Mouse (Mus musculus): ENCODE measurements at regions not wholly inside any gene's neighbourhood (a gene's known extent, or its start where the extent isn't known, plus 50 kb on each side); places are given as distances from the start of the nearest gene placed in this dataset.

- no peaks in the 10 kb centered on the region for H3K36me3 ChIP-seq (ENCODE audit: control insufficient read depth, insufficient read depth, low read length, poor library complexity, severe bottlenecking)
- H3K27me3 ChIP-seq (ENCODE audit: control insufficient read depth, insufficient read depth, low read length, poor library complexity, severe bottlenecking), result no peaks in the 10 kb centered on the region
- DNase-seq (ENCODE audit: low read depth, low spot score), result no peak
Observed at GRCm38 (mm10) chr3:33902431-33902830, 58.3 kb upstream of the Ccdc39 start.

DNA sequence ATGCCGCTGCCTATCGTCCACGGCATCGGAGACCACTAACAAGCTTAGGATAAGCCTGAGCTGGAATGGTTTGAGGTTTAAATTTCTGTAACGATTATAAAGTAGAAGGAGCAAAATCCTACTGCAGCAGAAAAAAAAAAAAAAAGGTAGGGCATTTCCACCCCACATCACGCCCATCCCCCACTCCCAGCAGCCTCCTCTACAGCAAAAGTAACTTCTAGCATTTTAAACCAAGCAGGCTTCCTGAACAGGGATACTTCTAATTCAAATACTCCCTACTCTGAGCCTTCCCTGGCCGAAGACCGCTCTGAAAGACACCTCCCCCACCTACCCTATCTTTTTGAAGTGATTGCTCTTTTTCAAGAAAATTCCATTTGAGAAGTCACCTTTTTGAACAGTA, 59.2 kb upstream of the Ccdc39 start:
- DNase-seq (ENCODE audit: low read depth, low spot score), result no peak
- Histone ChIP-seq H3K36me3 (ENCODE audit: control insufficient read depth, insufficient read depth, low read length, poor library complexity, severe bottlenecking) (no peaks in the 10 kb centered on the region), H3K27me3 (ENCODE audit: control insufficient read depth, insufficient read depth, low read length, poor library complexity, severe bottlenecking) (no peaks in the 10 kb centered on the region)

DNA sequence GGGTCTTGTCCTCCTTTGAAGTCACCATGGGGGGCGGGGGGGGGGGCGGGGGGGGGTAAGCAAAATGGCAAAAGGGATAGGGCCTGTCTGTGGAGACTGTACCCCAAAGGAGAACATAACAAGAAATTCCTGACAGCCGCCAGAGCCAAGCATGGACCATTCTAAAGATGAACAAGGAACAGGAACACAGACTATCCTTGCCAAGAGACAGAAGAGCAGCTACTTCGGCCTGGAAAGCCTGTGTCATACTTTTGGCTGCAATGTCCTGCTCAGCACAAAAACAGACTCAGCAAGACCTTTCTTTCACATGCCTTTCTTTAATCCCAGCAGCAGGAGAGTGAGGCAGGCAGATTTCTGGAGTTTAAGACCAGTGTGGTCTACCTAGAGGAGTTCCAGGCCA, 59.7 kb upstream of the Ccdc39 start:
- H3K36me3 ChIP-seq (ENCODE audit: control insufficient read depth, insufficient read depth, low read length, poor library complexity, severe bottlenecking), result no peaks in the 10 kb centered on the region
- DNase-seq (ENCODE audit: low read depth, low spot score), result no peak
- H3K27me3 ChIP-seq (ENCODE audit: control insufficient read depth, insufficient read depth, low read length, poor library complexity, severe bottlenecking), result no peaks in the 10 kb centered on the region

- no peak for DNase-seq (ENCODE audit: low read depth, low spot score)
- no peaks in the 10 kb centered on the region for H3K27me3 ChIP-seq (ENCODE audit: control insufficient read depth, insufficient read depth, low read length, poor library complexity, severe bottlenecking)
- H3K36me3 ChIP-seq (ENCODE audit: control insufficient read depth, insufficient read depth, low read length, poor library complexity, severe bottlenecking), result no peaks in the 10 kb centered on the region
Observed at GRCm38 (mm10) chr3:33904854-33905678, 61.0 kb upstream of the Ccdc39 start.

GRCm38 (mm10) chr3:33905679-33906007, 61.5 kb upstream of the Ccdc39 start:
- Histone ChIP-seq H3K36me3 (ENCODE audit: control insufficient read depth, insufficient read depth, low read length, poor library complexity, severe bottlenecking) (no peaks in the 10 kb centered on the region), H3K27me3 (ENCODE audit: control insufficient read depth, insufficient read depth, low read length, poor library complexity, severe bottlenecking) (no peaks in the 10 kb centered on the region)
- DNase-seq (ENCODE audit: low read depth, low spot score), result no peak

- no peaks in the 10 kb centered on the region for H3K27me3 ChIP-seq (ENCODE audit: control insufficient read depth, insufficient read depth, low read length, poor library complexity, severe bottlenecking)
- H3K36me3 ChIP-seq (ENCODE audit: control insufficient read depth, insufficient read depth, low read length, poor library complexity, severe bottlenecking), result no peaks in the 10 kb centered on the region
- DNase-seq (ENCODE audit: low read depth, low spot score), result no peak
Observed at GRCm38 (mm10) chr3:33907061-33907460, 63.0 kb upstream of the Ccdc39 start.

DNA sequence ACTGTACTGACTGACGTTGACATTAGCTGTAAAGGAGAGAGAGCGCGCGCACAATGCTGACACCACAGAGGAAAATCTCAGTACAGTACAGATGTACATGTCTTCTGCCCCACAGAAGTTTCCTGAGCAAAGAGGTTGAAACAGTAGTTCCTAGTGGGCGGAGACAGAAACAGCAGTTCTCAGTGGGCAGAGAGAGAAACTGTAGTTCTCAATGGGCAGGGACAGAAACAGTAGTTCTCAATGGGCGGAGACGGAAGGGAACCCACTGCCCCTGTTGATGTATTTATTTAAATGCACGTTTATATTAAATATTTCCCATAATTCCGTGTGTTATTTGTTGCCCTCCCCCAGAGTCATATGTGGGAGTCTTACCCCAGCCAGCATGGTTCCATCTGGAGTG, 67.4 kb upstream of the Ccdc39 start:
- H3K27me3 ChIP-seq (ENCODE audit: control insufficient read depth, insufficient read depth, low read length, poor library complexity, severe bottlenecking), result no peaks in the 10 kb centered on the region
- DNase-seq (ENCODE audit: low read depth, low spot score), result no peak
- H3K36me3 ChIP-seq (ENCODE audit: control insufficient read depth, insufficient read depth, low read length, poor library complexity, severe bottlenecking), result no peaks in the 10 kb centered on the region

GRCm38 (mm10) chr3:33913470-33913869, 69.4 kb upstream of the Ccdc39 start:
- H3K36me3 ChIP-seq (ENCODE audit: control insufficient read depth, insufficient read depth, low read length, poor library complexity, severe bottlenecking), result no peaks in the 10 kb centered on the region
- DNase-seq (ENCODE audit: low read depth, low spot score), result no peak
- no peaks in the 10 kb centered on the region for H3K27me3 ChIP-seq (ENCODE audit: control insufficient read depth, insufficient read depth, low read length, poor library complexity, severe bottlenecking)

DNA sequence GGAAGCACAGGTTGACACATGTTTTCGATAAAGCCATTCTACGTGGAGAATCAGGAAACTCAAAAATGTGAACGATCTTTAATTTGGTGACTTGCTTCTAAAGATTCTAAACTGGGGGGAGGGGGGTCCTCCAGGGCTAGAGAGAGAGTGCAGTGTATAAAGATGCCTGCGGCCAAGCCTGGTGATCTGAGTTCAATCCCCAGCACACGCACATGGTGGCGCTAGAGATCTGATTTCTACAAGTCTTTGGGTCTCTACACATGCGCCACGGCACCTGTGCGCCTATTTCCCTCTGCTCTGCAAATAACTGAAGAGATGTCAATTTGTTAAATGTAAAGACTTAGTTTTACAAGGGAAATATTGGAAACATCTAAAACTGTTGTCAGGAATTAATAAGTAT, 70.3 kb upstream of the Ccdc39 start:
- DNase-seq (ENCODE audit: low read depth, low spot score), result no peak
- Histone ChIP-seq H3K27me3 (ENCODE audit: control insufficient read depth, insufficient read depth, low read length, poor library complexity, severe bottlenecking) (no peaks in the 10 kb centered on the region), H3K36me3 (ENCODE audit: control insufficient read depth, insufficient read depth, low read length, poor library complexity, severe bottlenecking) (no peaks in the 10 kb centered on the region)

GRCm38 (mm10) chr3:33915777-33916176, 71.7 kb upstream of the Ccdc39 start:
- Histone ChIP-seq H3K36me3 (ENCODE audit: control insufficient read depth, insufficient read depth, low read length, poor library complexity, severe bottlenecking) (no peaks in the 10 kb centered on the region), H3K27me3 (ENCODE audit: control insufficient read depth, insufficient read depth, low read length, poor library complexity, severe bottlenecking) (no peaks in the 10 kb centered on the region)
- DNase-seq (ENCODE audit: low read depth, low spot score), result no peak

- Histone ChIP-seq H3K36me3 (ENCODE audit: control insufficient read depth, insufficient read depth, low read length, poor library complexity, severe bottlenecking) (no peaks in the 10 kb centered on the region), H3K27me3 (ENCODE audit: control insufficient read depth, insufficient read depth, low read length, poor library complexity, severe bottlenecking) (no peaks in the 10 kb centered on the region)
- DNase-seq (ENCODE audit: low read depth, low spot score), result no peak
Observed at GRCm38 (mm10) chr3:33916318-33916717, 72.2 kb upstream of the Ccdc39 start.

DNA sequence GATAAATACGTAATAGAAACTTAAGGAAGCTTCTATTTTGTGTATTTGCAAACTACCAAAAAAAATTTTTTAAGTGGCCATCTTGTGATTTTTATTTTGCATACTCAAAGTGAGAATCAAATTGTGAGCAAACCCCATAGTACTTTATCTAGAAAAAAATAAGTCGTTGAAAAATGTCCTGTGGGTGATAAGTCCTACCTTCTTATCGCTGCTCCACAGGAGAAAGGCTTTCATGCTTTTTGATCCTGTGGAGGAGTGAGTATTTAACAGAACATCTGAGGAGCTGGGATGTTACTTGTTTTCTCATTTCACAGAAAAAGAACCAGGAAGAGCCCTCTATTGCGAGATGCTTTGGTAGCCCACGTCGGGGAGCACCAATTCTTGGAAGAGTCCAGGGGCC, 72.7 kb upstream of the Ccdc39 start:
- Histone ChIP-seq H3K27me3 (ENCODE audit: control insufficient read depth, insufficient read depth, low read length, poor library complexity, severe bottlenecking) (no peaks in the 10 kb centered on the region), H3K36me3 (ENCODE audit: control insufficient read depth, insufficient read depth, low read length, poor library complexity, severe bottlenecking) (no peaks in the 10 kb centered on the region)
- no peak for DNase-seq (ENCODE audit: low read depth, low spot score)

DNA sequence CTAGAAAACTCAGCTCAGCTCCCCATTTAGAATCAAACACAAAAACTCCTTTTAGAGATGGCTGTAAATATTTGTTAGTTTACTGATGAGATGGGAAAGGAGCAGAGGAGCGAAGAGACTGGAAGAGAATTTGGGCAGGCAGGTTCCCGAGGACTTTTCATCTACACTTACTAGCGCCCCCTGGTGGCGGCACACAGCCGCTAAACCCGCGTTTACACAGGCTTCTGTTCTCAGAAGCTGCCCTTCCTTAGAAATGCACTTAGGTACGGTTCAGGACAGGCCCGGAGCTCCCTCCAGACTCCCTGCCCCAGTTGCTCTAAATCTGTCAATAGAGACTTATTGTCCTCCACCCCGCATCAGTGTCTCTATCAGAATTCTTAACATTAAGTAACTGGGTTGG, 74.7 kb upstream of the Ccdc39 start:
- DNase-seq (ENCODE audit: low read depth, low spot score), result peak; percentile 22
- Histone ChIP-seq H3K27me3 (ENCODE audit: control insufficient read depth, insufficient read depth, low read length, poor library complexity, severe bottlenecking) (no peaks in the 10 kb centered on the region), H3K36me3 (ENCODE audit: control insufficient read depth, insufficient read depth, low read length, poor library complexity, severe bottlenecking) (no peaks in the 10 kb centered on the region)

DNA sequence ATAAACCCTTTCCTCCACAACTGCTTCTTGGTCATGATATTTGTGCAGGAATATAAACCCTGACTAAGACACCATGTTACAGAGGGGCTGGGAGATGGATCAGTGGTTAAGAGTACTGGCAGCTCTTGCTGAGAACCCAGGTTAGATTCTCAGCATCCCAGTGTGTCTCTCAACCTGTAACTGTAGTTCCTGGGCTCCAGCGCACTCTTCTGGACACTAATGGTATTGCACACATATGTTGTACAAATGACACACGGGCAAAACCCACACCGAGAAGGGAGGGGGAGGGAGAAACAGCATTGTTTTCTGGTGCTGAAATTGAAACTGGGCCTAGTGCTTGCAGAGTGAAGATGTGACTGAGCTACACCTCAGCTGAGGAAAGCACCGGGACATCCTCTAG, 81.0 kb upstream of the Ccdc39 start:
- Histone ChIP-seq H3K27me3 (ENCODE audit: control insufficient read depth, insufficient read depth, low read length, poor library complexity, severe bottlenecking) (no peaks in the 10 kb centered on the region), H3K36me3 (ENCODE audit: control insufficient read depth, insufficient read depth, low read length, poor library complexity, severe bottlenecking) (no peaks in the 10 kb centered on the region)
- no peak for DNase-seq (ENCODE audit: low read depth, low spot score)

- DNase-seq (ENCODE audit: low read depth, low spot score), result no peak
- no peaks in the 10 kb centered on the region for H3K27me3 ChIP-seq (ENCODE audit: control insufficient read depth, insufficient read depth, low read length, poor library complexity, severe bottlenecking)
- no peaks in the 10 kb centered on the region for H3K36me3 ChIP-seq (ENCODE audit: control insufficient read depth, insufficient read depth, low read length, poor library complexity, severe bottlenecking)
Observed at GRCm38 (mm10) chr3:33955064-33955463, 64.7 kb upstream of the Fxr1 start.

All from splenic B cell, adult 2 months (primary cell).